Mouse (Mus musculus) liver, adult 2 months (tissue): ENCODE data around the gene Spns2. TPM values are rescaled to one million over a fixed set of nuclear protein-coding genes. Genes with fewer than 3 reads are reported as not detected.

ENCODE experiments used
- DNase-seq: peaks from one replicate; pipeline ENCODE4 v3.0.0-alpha.2; 2011; ENCODE audit warnings: low read depth, low spot score; ENCODE audit errors: extremely low read depth
- H3K27ac ChIP-seq: fragments of 200-500 bp; replicated peaks from 2 replicates; pipeline ENCODE4 v1.5.1; 2012; ENCODE audit warnings: low read depth, mild to moderate bottlenecking, control low read depth, inconsistent platforms, low read length; ENCODE audit not compliant: insufficient read depth
- H3K27me3 ChIP-seq: fragments of 200-500 bp; 2 replicates; pipeline ENCODE4 v1.6.1; 2012; ENCODE audit warnings: mild to moderate bottlenecking, moderate library complexity, low read length, inconsistent platforms; ENCODE audit not compliant: control insufficient read depth, insufficient read depth
- H3K36me3 ChIP-seq: fragments of 200-500 bp; 2 replicates; pipeline ENCODE4 v1.6.1; 2012; ENCODE audit warnings: low read length, inconsistent platforms; ENCODE audit not compliant: control insufficient read depth, insufficient read depth
- H3K4me1 ChIP-seq: fragments of 200-500 bp; 2 replicates; pipeline ENCODE4 v1.6.1; 2011; ENCODE audit warnings: low read length; ENCODE audit not compliant: control insufficient read depth, insufficient read depth
- H3K4me3 ChIP-seq: fragments of 200-500 bp; 2 replicates; pipeline ENCODE4 v1.5.1; 2011; ENCODE audit warnings: low read depth, mild to moderate bottlenecking, control low read depth, low read length, moderate library complexity; ENCODE audit not compliant: insufficient read depth
- H3K79me2 ChIP-seq: fragments of 200-500 bp; 2 replicates; pipeline ENCODE4 v1.6.1; 2012; ENCODE audit warnings: inconsistent platforms, mild to moderate bottlenecking, low read length, moderate library complexity; ENCODE audit not compliant: control insufficient read depth, insufficient read depth
- H3K9ac ChIP-seq: fragments of 200-500 bp; 2 replicates; pipeline ENCODE4 v1.6.1; 2012; ENCODE audit warnings: low read depth, mild to moderate bottlenecking, control low read depth, inconsistent platforms, low read length
- CTCF ChIP-seq: fragments of 200-500 bp; IDR thresholded peaks from 2 replicates; pipeline ENCODE4 v1.5.1; 2011; ENCODE audit warnings: low read depth, low read length, control low read depth
- POLR2A ChIP-seq: fragments of 200-500 bp; IDR thresholded peaks from 2 replicates; pipeline ENCODE4 v1.6.1; 2011; ENCODE audit warnings: low read length, control low read depth; ENCODE audit not compliant: insufficient read depth; ENCODE audit errors: extremely low read depth
- WGBS: fragments of 180-500 bp; shearing (Covaris S2); methylation state at CpG from one replicate; pipeline ENCODE4 v1.1.7; 2018; 5-methylcytosine and 5-hydroxymethylcytosine counted together
- polyA plus RNA-seq: library from polyadenylated mRNA; depleted of rRNA; stranded (reverse); fragments of >200 nt; gene quantifications from 2 replicates; pipeline ENCODE4 v1.2.3, GENCODE M21; 2012
- total RNA-seq: library from RNA; depleted of rRNA; stranded (reverse); fragments of >200 nt; gene quantifications from 2 replicates; pipeline ENCODE4 v1.2.3, GENCODE M21; 2014

Gene Spns2
- total and polyA plus RNA-seq, 2 experiments: 41.1 to 47.3 TPM

- Histone ChIP-seq H3K27me3 (no peaks in the 10 kb centered on the region), H3K4me1 (peaks cover 12% of the 10 kb centered on the region), H3K79me2 (no peaks in the 10 kb centered on the region; the same call in 1 of the 2 replicates), H3K27ac (no peak overlapping the region), H3K9ac (no peak overlapping the region), H3K4me3 (no peak overlapping the region), H3K36me3 (peaks cover 11% of the 10 kb centered on the region)
- DNase-seq: no peak
- 30% methylated on average over 5 of the region's 5 CpGs for WGBS
- TF ChIP-seq CTCF (no peak), POLR2A (no peak)
Observed at GRCm38 (mm10) chr11:72461500-72461981, 28.2 kb downstream of the Spns2 start.

- peak overlapping the region; percentile 35; the same call in 1 of the 2 replicates for H3K9ac ChIP-seq
- no peak for DNase-seq
Observed at GRCm38 (mm10) chr11:72458502-72458901, 31.2 kb downstream of the Spns2 start.

GRCm38 (mm10) chr11:72457995-72458496 lies 31.7 kb downstream of the Spns2 start:
- no peak for TF ChIP-seq POLR2A
- no peak for TF ChIP-seq CTCF
- 72% methylated on average over 12 of the region's 12 CpGs for WGBS
- Histone ChIP-seq H3K79me2 (no peaks in the 10 kb centered on the region; the same call in 1 of the 2 replicates), H3K9ac (peak overlapping the region; percentile 35; the same call in 1 of the 2 replicates), H3K27me3 (no peaks in the 10 kb centered on the region), H3K4me3 (peak overlapping the region; percentile 9; the same call in 1 of the 2 replicates), H3K4me1 (peaks cover 14% of the 10 kb centered on the region), H3K27ac (peak overlapping the region; percentile 64), H3K36me3 (peaks cover 11% of the 10 kb centered on the region)
- no peak for DNase-seq

More at GRCm38 (mm10) chr11:72458502-72458901, 31.2 kb downstream of the Spns2 start:
- Histone ChIP-seq H3K27me3 (no peaks in the 10 kb centered on the region), H3K79me2 (no peaks in the 10 kb centered on the region; the same call in 1 of the 2 replicates), H3K36me3 (peaks cover 11% of the 10 kb centered on the region), H3K4me1 (peaks cover 10% of the 10 kb centered on the region), H3K4me3 (peak overlapping the region; percentile 9; the same call in 1 of the 2 replicates), H3K27ac (peak overlapping the region; percentile 64)
- TF ChIP-seq CTCF (no peak), POLR2A (no peak)
- WGBS: 74% methylated on average over 3 of the region's 3 CpGs

GRCm38 (mm10) chr11:72455694-72456093 lies 34.0 kb downstream of the Spns2 start:
- WGBS: 62% methylated on average over 5 of the region's 5 CpGs
- Histone ChIP-seq H3K4me3 (no peak overlapping the region), H3K27me3 (no peaks in the 10 kb centered on the region), H3K4me1 (peaks cover 9% of the 10 kb centered on the region; the same call in 1 of the 2 replicates), H3K27ac (no peak overlapping the region), H3K79me2 (no peaks in the 10 kb centered on the region), H3K9ac (no peak overlapping the region), H3K36me3 (peaks cover 5% of the 10 kb centered on the region)
- DNase-seq: peak; percentile 29
- TF ChIP-seq CTCF (no peak), POLR2A (no peak)

GRCm38 (mm10) chr11:72453105-72453953 lies 36.4 kb downstream of the Spns2 start:
- Histone ChIP-seq H3K4me3 (no peak overlapping the region), H3K9ac (no peak overlapping the region), H3K36me3 (peaks cover 14% of the 10 kb centered on the region), H3K27me3 (no peaks in the 10 kb centered on the region), H3K27ac (peak overlapping the region; percentile 11; the same call in 1 of the 2 replicates), H3K79me2 (no peaks in the 10 kb centered on the region), H3K4me1 (peaks cover 6% of the 10 kb centered on the region; the same call in 1 of the 2 replicates)
- no peak for TF ChIP-seq CTCF
- TF ChIP-seq POLR2A: no peak
- 58% methylated on average over 15 of the region's 15 CpGs for WGBS
- peak; percentile 45 for DNase-seq
